Mouse (Mus musculus): ENCODE data around the gene Enpp3. TPM values are rescaled to one million over a fixed set of nuclear protein-coding genes. Genes with fewer than 3 reads are reported as not detected.

Gene Enpp3
- polyA plus RNA-seq, 3 experiments from 2014 or later: not detected

DNA sequence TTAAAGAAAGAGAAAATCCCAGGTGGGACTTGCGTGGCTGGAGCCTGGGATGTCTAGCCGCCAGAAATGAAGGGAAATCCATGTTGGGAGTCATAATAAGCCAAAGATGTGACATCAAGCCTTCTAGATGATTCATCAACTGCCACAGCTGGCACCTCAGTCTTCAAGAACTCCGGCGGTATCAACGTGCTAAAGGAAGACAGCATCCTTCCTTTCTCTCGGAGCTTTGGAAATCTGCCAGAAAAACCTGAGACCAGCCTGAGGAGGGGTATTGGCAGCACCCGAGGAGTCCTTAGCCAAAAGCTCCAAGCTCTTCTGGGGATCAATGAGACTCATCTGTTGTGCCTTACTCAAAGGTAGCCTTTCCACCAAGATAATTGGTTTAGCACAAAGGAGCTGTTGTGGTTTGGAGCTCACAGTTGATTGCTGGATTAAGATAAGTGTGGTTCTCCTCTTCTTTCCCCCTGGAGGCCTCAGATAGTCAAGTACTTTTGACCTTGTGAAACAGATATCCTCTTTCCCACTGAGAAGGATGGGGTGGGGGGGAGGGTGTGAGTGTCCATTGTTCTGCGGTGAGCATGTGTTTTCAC is 84.2 kb downstream of the Enpp3 start:
- ATAC-seq: no peak

GRCm38 (mm10) chr10:24754874-24755540 is 87.6 kb downstream of the Enpp3 start:
- no peak for ATAC-seq

- peak; percentile 94 for ATAC-seq
These were observed 88.3 kb downstream of the Enpp3 start for GRCm38 (mm10) chr10:24754251-24754835.

GRCm38 (mm10) chr10:24753536-24754250 is 88.9 kb downstream of the Enpp3 start:
- peak; percentile 64 for ATAC-seq

GRCm38 (mm10) chr10:24742950-24743487 is 99.6 kb downstream of the Enpp3 start:
- ATAC-seq: no peak

- no peak for ATAC-seq
These were observed 101.1 kb downstream of the Enpp3 start for GRCm38 (mm10) chr10:24741229-24742198.

DNA sequence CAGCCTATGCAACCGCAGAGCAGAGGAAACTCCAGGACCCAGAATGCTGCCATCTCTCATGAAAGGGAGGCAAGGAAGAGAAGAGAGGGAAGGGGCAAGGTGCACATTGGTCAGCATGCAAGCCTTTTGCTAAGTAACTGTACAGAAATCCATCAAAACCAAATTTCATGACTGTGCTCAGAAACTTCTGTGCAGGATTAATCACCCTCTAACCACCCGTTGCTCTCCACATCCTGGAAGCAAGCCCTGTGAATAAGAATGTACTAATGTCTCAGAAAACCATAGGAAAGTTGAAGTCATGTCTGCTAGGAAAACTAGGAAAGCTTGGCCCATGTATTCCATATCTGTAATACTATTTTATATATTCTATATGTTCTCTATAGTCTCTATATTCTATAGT is 103.5 kb downstream of the Enpp3 start:
- ATAC-seq: no peak

DNA sequence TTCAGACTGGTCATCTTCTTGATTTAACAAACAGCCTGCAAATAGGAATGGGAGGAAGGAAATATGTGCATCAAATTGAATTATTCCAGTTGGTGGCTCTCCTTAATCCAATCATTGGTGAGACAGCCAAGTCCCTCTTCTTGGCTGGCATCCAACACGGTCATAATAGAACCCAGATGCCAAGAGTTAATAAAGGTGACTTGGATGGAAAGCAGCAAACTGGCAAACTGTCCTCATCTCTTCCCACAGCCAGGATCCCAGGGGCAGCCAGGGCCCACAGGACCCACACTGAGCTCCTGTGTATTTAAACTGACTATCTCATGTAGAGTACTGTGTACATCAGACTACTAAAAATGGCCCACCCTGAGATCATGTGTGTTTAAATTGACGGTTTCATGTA is 104.2 kb downstream of the Enpp3 start:
- ATAC-seq: no peak

DNA sequence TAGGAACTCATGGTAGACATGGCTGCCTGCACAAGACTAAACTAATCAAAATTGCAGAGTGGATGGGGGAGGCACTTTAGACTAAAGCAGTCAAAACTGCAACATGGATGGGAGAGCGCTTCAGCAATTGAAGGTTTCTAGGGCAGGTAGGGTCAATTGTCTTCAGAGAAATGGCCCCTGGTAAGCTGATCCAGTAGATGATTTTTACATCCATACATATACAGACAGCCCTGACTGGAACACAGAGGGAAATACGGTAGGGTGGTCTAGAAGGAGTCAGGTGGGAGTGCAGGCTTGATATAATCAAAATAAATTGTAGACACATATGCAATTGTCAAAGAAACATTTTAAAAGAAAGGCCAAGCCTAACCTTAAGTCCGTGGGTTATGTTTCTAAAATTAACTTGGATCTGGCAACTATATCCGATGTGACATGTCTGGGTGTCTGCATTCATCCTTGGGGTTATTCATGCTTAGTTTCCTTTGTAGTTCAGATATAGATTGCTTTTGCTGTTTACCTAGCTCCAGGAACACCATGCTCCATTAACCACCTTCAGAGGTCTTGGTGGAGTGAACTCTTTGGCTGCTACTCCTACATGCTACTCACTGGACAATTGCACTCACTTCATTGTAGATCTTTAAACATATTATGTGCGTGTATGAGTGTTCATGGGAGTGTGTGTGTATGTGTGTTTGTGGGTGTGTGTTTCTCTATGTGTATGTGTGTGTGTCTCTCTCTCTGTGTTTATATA is 107.4 kb downstream of the Enpp3 start:
- ATAC-seq: no peak

DNA sequence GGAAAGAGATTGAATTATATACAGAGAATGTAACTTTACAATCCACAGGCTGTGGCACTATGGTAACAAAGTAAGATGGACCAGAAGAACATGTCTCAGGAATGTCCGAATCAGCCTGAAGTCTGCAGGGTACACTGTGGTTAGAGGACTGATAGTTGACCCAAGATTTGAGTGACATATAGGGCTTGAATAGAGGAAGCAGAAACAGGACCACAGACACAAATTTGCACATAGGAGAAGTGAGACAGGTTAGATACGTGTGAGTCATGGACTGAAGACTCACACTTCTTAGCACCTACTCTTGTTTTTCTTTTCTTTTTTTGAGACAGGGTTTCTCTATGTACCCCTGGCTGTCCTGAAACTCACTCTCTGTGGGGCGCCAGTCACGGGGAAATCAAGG is 115.1 kb downstream of the Enpp3 start:
- no peak for ATAC-seq

DNA sequence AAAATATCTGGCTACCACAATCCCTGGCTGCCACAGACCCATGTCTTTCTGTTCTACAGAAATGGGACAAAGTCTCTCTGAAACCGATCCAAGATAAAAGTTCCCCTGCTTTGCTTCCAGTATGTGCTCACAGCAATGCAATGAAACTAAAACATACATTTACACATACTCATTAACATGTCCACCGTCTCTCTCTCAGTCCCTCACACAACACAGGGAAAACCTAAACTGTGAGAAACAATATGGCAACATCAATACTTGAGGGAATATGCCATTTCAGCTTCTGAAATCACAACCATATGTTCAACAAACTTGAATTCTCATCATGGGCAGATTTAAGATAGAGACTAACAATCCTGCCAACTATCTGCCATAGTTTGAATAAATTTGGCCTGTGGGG is 117.4 kb downstream of the Enpp3 start:
- ATAC-seq: no peak

Other genes with a start within 250 kb of the Enpp3 start
- gene Ccn2, start 247.4 kb downstream of the Enpp3 start, polyA plus RNA-seq (2017; shearing (Covaris generic)): not detected
- 10 to 100 TPM; 10.5 to 17.8 (median 13.0) TPM for gene Enpp1, start 130.7 kb downstream of the Enpp3 start, polyA plus RNA-seq (2017; shearing (Covaris generic))
- 10 to 100 TPM; 15.5 to 28.2 (median 22.9) TPM for gene Med23, start 27.2 kb upstream of the Enpp3 start, polyA plus RNA-seq (2017; shearing (Covaris generic))
- gene Arg1, start 84.7 kb upstream of the Enpp3 start, polyA plus RNA-seq (2017; shearing (Covaris generic)): 1 to 10 TPM; 2.2 to 6.0 (median 3.7) TPM

Measured in inflammation-experienced regulatory T-cells, adult 6 months (primary cell).